Mouse (Mus musculus) neural tube, embryonic 14.5 days (tissue): ENCODE measurements around the gene Hivep3. TPM values are rescaled to one million over a fixed set of nuclear protein-coding genes. Genes with fewer than 3 reads are reported as not detected.

Experiments
- ATAC-seq: fragments of 200-750 bp; cut with Nextera tagmentation; 2 replicates; pipeline ENCODE4 v1.8.0; 2017; ENCODE audit warnings: low read depth, mild to moderate bottlenecking, moderate TSS enrichment, moderate library complexity
- H3K27ac ChIP-seq: fragments of 300-500 bp; sonication (generic); 2 replicates; pipeline ENCODE4 v1.5.1; 2014; ENCODE audit warnings: low read depth, mild to moderate bottlenecking, control low read depth, low read length, moderate library complexity, mixed read lengths
- H3K27me3 ChIP-seq: fragments of 300-500 bp; sonication (generic); 2 replicates; pipeline ENCODE4 v1.6.1; 2014; ENCODE audit warnings: low read length; ENCODE audit not compliant: control insufficient read depth, insufficient read depth
- H3K36me3 ChIP-seq: fragments of 300-500 bp; sonication (generic); 2 replicates; pipeline ENCODE4 v1.6.1; 2014; ENCODE audit warnings: low read length, mixed read lengths; ENCODE audit not compliant: control insufficient read depth, insufficient read depth
- H3K4me1 ChIP-seq: fragments of 300-500 bp; sonication (generic); 2 replicates; pipeline ENCODE4 v1.6.1; 2014; ENCODE audit warnings: low read length; ENCODE audit not compliant: control insufficient read depth, insufficient read depth
- H3K4me2 ChIP-seq: fragments of 300-500 bp; sonication (generic); 2 replicates; pipeline ENCODE4 v1.6.1; 2014; ENCODE audit warnings: mild to moderate bottlenecking, low read depth, low read length, control low read depth
- H3K4me3 ChIP-seq: fragments of 300-500 bp; sonication (generic); 2 replicates; pipeline ENCODE4 v1.5.1; 2014; ENCODE audit warnings: low read depth, low read length, control low read depth, mixed read lengths
- H3K9ac ChIP-seq: fragments of 300-500 bp; sonication (generic); replicated peaks from 2 replicates; pipeline ENCODE4 v1.6.1; 2014; ENCODE audit warnings: low read depth, mild to moderate bottlenecking, control low read depth, low read length, mixed read lengths
- H3K9me3 ChIP-seq: fragments of 300-500 bp; sonication (generic); 2 replicates; pipeline ENCODE4 v1.6.1; 2016; ENCODE audit warnings: low read length; ENCODE audit not compliant: control insufficient read depth
- WGBS: fragments of 180-500 bp; shearing (Covaris S2); extraction: QIAGEN DNeasy Blood & Tissue Kit; methylation state at CpG from one replicate; pipeline ENCODE4 v1.1.7; 2014; 5-methylcytosine and 5-hydroxymethylcytosine counted together
- polyA plus RNA-seq: library from polyadenylated mRNA; unstranded; fragments of >200 nt; fragmentation: Nextera tagmentation; extraction: Ambion mirVana; gene quantifications from 2 replicates; pipeline ENCODE4 v1.2.1, GENCODE M21; 2014

The Hivep3 gene
- polyA plus RNA-seq, 1 experiment from 2014 or later = 23.9 TPM

GRCm38 (mm10) chr4:119901556-119902491 is 168.2 kb downstream of the Hivep3 start:
- H3K36me3 ChIP-seq = no peaks in the 10 kb centered on the region
- 48% methylated on average over 16 of the region's 16 CpGs for WGBS
- H3K4me3 ChIP-seq = no peak overlapping the region
- peaks cover 5% of the 10 kb centered on the region; the same call in 1 of the 2 replicates for H3K4me1 ChIP-seq
- no peaks in the 10 kb centered on the region for H3K9me3 ChIP-seq
- H3K27me3 ChIP-seq = no peaks in the 10 kb centered on the region
- H3K4me2 ChIP-seq = no peak overlapping the region
- H3K9ac ChIP-seq = no peak overlapping the region
- peak overlapping the region; percentile 48; the same call in 1 of the 2 replicates for H3K27ac ChIP-seq
- peak; percentile 67 for ATAC-seq

- Histone ChIP-seq H3K4me1 (peaks cover 5% of the 10 kb centered on the region; the same call in 1 of the 2 replicates), H3K27ac (no peak overlapping the region), H3K4me3 (no peak overlapping the region), H3K4me2 (no peak overlapping the region), H3K36me3 (no peaks in the 10 kb centered on the region), H3K27me3 (no peaks in the 10 kb centered on the region), H3K9ac (no peak overlapping the region), H3K9me3 (no peaks in the 10 kb centered on the region)
- peak; percentile 42; the same call in 1 of the 2 replicates for ATAC-seq
These were observed 169.7 kb downstream of the Hivep3 start for GRCm38 (mm10) chr4:119903328-119903727.

GRCm38 (mm10) chr4:119903806-119904205 is 170.2 kb downstream of the Hivep3 start:
- H3K9me3 ChIP-seq = no peaks in the 10 kb centered on the region
- ATAC-seq = no peak
- peaks cover 5% of the 10 kb centered on the region; the same call in 1 of the 2 replicates for H3K4me1 ChIP-seq
- H3K27me3 ChIP-seq = no peaks in the 10 kb centered on the region
- 55% methylated on average over 1 of the region's 1 CpGs for WGBS
- H3K27ac ChIP-seq = no peak overlapping the region
- no peak overlapping the region for H3K9ac ChIP-seq
- H3K36me3 ChIP-seq = no peaks in the 10 kb centered on the region
- no peak overlapping the region for H3K4me2 ChIP-seq
- no peak overlapping the region for H3K4me3 ChIP-seq

- no peak overlapping the region for H3K27ac ChIP-seq
- H3K4me3 ChIP-seq = no peak overlapping the region
- no peaks in the 10 kb centered on the region for H3K9me3 ChIP-seq
- H3K9ac ChIP-seq = no peak overlapping the region
- H3K27me3 ChIP-seq = no peaks in the 10 kb centered on the region
- peaks cover 5% of the 10 kb centered on the region; the same call in 1 of the 2 replicates for H3K4me1 ChIP-seq
- H3K36me3 ChIP-seq = no peaks in the 10 kb centered on the region
- 90% methylated on average over 4 of the region's 4 CpGs for WGBS
- H3K4me2 ChIP-seq = no peak overlapping the region
- ATAC-seq = no peak
These were observed 170.7 kb downstream of the Hivep3 start for GRCm38 (mm10) chr4:119904296-119904695.

GRCm38 (mm10) chr4:119907106-119907505 is 173.5 kb downstream of the Hivep3 start:
- ATAC-seq = no peak
- Histone ChIP-seq H3K27ac (no peak overlapping the region), H3K27me3 (no peaks in the 10 kb centered on the region)

GRCm38 (mm10) chr4:119911071-119911904 is 177.7 kb downstream of the Hivep3 start:
- Histone ChIP-seq H3K4me2 (no peak overlapping the region), H3K36me3 (no peaks in the 10 kb centered on the region), H3K9me3 (no peaks in the 10 kb centered on the region), H3K9ac (no peak overlapping the region), H3K4me3 (no peak overlapping the region), H3K27me3 (no peaks in the 10 kb centered on the region), H3K4me1 (no peaks in the 10 kb centered on the region), H3K27ac (no peak overlapping the region)
- 79% methylated on average over 13 of the region's 13 CpGs for WGBS
- no peak for ATAC-seq

More at GRCm38 (mm10) chr4:119907106-119907505, 173.5 kb downstream of the Hivep3 start:
- no peak overlapping the region for H3K4me3 ChIP-seq
- H3K9ac ChIP-seq = no peak overlapping the region
- H3K4me2 ChIP-seq = no peak overlapping the region
- H3K36me3 ChIP-seq = no peaks in the 10 kb centered on the region
- 0 out of 2 replicates have a peak, but pooled peaks cover 2% of the 10 kb centered on the region for H3K4me1 ChIP-seq
- no peaks in the 10 kb centered on the region for H3K9me3 ChIP-seq
- WGBS = 95% methylated on average over 4 of the region's 4 CpGs

GRCm38 (mm10) chr4:119912216-119912615 is 178.6 kb downstream of the Hivep3 start:
- Histone ChIP-seq H3K4me1 (no peaks in the 10 kb centered on the region), H3K9me3 (no peaks in the 10 kb centered on the region), H3K27me3 (no peaks in the 10 kb centered on the region), H3K36me3 (no peaks in the 10 kb centered on the region), H3K4me2 (no peak overlapping the region), H3K9ac (no peak overlapping the region), H3K4me3 (no peak overlapping the region), H3K27ac (no peak overlapping the region)
- no peak for ATAC-seq
- WGBS = 78% methylated on average over 2 of the region's 2 CpGs

- 32% methylated on average over 4 of the region's 4 CpGs for WGBS
- Histone ChIP-seq H3K9me3 (no peaks in the 10 kb centered on the region), H3K27me3 (no peaks in the 10 kb centered on the region), H3K9ac (no peak overlapping the region), H3K4me1 (no peaks in the 10 kb centered on the region), H3K4me3 (no peak overlapping the region), H3K27ac (no peak overlapping the region), H3K4me2 (no peak overlapping the region), H3K36me3 (no peaks in the 10 kb centered on the region)
- no peak for ATAC-seq
These were observed 180.6 kb downstream of the Hivep3 start for GRCm38 (mm10) chr4:119914194-119914593.
